Mouse (Mus musculus) hematopoietic stem cell, adult 5-6 weeks (primary cell): Measurements from ENCODE around the gene Rad9b. TPM values are rescaled to one million over a fixed set of nuclear protein-coding genes. Genes with fewer than 3 reads are reported as not detected.

Experiments used
- ATAC-seq, 2 experiments: fragments of 125-278 bp in 1 of 2; replicated peaks in 1 of 2; 2 replicates each; pipeline ENCODE4 v1.8.0; 2016 to 2017; ENCODE audit warnings: inconsistent platforms in 2 of 2, mild to moderate bottlenecking in 2 of 2, moderate number of reproducible peaks in 2 of 2, low read depth in 1 of 2, moderate TSS enrichment in 1 of 2; ENCODE audit not compliant: low FRiP score in 2 of 2, poor library complexity in 2 of 2, severe bottlenecking in 2 of 2, insufficient read depth in 1 of 2, low TSS enrichment in 1 of 2
- total RNA-seq: library from RNA; stranded (forward); fragments of 172-1452, 232-1000 nt; gene quantifications from 2 replicates; pipeline ENCODE4 v1.2.3, GENCODE M21; 2017

The Rad9b gene
- total RNA-seq, 1 experiment from 2014 or later: 14.4 TPM

DNA sequence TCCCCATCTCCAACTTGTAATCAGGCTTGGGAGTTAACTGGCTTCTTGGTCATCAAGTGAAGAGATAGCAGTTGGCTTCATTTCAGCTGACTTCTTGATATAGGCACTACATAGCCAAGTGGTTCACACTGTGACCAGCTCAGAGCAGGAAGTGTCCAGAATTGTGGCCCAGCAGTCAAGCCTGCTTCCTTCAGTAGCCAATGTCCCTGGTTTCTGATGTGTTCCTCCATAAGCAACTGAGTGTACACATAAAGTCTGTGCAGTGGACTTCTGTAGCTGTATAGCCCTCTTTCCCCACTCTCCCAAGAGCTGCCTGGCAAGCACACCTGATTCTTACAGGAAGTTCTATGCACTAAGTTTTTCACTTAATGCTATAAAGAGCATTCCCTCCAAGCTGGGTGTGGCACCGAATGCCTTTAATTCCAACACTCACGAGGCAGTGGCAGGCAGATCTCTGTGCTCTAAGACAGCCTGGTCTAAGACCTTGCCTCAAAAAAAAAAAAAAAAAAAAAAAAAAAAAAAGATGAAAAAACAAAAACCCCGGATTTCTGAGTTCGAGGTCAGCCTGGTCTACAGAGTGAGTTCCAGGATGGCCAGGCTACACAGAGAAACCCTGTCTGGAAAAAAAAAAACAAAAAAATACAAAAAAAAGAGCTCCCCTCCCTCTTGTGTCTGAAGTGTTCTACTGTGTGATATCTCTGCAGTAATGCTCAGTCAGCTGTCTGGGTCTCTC lies 23.2 kb upstream of the Rad9b start:
- ATAC-seq: no peak

DNA sequence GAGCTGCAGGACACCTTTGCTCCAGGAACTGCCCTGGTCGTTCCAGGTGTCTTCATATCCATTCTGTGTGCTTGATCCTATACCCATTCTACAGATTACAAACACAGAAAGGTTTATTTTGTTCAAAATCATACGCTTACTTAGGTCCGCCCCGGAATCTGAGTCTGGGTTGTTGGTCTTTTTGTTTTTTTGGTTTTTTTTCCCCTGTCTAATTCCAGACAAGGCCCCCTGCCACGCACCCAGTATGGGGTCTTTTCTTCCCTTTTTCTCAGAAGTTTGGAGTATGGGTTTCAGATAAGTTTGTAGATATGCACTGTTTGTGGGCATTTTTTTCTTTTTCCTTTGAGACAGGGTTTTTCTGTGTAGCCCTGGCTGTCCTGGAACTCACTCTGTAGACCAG lies 18.8 kb upstream of the Rad9b start:
- ATAC-seq: no peak

DNA sequence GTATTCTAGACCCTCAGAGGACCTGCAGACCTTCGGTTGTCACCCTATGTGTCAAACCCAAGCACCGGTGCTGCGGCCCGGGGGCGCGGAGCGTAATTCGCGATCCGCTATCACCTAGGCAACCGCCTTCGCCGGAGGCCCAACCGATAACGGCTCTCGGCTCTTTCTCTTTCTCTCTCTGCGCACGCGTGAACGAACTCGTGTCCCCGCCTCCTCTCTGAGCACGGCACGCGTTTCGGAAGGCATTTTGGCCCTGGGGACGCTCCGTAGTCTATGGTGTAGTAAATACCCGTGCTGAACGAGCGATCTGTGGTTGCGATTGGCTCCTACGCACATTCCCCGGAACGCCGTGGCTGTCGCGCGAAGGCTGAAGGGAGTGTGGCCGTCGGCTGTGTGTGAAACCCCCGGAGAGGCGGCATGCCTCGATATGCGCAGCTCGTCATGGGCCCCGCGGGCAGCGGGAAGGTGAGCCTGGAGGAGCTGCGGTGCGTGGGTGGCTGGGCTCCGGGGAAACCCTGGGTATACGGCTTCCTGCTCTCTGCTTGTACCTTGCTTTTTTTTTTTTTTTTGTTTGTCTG lies 18.2 kb upstream of the Rad9b start, which contains the start of gene Fam216a:
Fam216a (minus strand) TSS at position 173 of the 578 bp plus-strand sequence.
- ATAC-seq: peak; percentile 96 to 97

DNA sequence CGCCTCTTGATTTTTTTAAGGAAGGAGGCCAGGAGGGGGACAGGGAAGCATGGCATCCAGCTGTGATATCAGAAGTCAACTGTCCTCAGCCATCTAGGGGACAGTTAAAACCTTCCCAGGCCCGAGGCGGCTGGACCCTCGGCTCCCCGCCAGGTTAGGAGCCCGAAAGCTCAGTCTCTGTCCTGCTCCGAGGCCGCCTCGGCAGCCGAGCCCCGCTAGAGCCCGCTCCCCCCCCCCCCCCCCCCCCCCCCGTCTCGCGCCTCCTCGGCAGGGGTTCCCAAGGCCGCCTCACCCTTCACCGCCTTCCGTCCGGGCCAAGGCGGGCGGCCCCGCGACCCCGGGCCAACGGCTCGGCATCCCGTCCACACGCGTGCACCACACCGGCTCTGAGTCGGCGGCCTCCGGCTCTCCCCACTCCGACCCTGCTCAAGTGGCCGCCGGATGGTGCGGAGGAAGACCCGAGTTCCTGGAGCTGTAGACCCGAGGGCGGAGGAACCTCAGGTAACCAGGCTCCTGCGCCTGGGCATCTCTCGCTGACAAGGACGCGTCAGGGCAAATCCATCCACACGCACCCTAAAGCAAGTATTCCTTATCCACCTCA lies 17.7 kb upstream of the Rad9b start, which contains the start of gene Gpn3:
Gpn3 (plus strand) TSS at position 286 of the 601 bp plus-strand sequence.
- peak; percentile 51 to 59 for ATAC-seq

DNA sequence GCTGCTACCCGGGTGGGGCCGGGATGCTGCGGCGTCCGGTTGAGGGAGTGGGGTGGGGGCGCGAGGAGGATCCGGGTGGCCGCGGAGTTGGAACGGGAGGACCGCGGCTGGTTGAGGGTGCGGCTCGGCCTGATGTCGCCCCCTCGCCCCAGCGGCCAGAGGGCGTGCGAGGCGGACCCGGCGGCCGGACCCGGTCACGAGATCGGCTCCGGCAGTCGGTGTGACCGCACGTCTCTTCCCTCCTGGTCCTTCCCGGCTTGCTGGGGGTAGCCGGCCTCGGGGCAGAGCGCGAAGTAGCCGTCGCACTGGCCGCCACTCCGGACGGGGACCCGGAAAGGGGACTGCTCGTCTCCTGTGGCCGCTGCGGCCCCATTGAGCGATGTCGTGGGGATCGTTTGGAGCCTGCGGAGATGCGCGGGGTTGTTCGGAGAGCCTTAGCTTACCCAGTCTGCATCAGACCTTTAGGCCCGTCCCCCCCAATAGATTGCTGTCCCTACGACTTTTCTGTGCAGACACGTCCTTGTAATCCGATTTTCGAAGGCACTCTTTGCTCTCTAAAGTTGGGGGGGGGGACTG lies 547 bp upstream of the Rad9b start:
- ATAC-seq: peak in 1 of 2 experiments; percentile 8; a peak in 1 of 4 replicates

DNA sequence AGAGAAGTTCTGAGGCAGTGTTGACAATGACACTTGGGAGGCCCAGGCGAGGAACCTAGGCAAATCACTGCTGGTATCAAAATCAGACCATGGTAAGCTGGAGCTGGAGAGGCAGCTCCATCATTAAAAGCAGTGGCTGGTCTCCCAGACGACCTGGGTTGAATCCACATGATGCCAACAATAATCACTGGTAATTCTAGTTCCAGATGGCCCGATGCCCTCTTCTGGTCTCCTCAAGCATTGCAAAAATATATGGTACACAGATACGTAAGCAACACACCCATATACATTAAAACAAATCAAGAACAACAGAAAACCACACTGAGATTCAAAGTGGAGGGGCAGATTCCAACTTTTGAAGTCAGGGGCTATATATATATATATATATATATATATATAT lies 8.3 kb downstream of the Rad9b start:
- ATAC-seq: no peak

DNA sequence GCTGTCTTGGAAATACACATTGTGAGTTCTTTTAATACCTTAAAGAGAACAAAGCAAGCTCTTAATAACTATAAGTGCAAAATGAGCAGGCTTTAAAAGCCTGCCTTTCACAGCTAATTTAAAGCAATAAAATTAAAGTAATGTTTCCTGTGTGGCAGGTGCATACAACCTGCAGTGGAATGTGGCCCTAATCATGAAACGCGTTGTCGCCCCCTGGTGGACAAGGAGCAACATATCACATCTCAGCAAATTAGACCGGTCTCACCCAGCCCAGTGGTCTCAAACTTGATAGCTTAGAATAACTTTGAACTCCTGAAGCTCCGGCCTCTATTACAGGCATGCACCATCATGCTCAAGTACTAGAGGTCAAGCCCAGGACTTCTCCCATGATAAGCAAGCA lies 9.8 kb downstream of the Rad9b start:
- ATAC-seq: peak; percentile 76 to 82; a peak in 3 of 4 replicates

DNA sequence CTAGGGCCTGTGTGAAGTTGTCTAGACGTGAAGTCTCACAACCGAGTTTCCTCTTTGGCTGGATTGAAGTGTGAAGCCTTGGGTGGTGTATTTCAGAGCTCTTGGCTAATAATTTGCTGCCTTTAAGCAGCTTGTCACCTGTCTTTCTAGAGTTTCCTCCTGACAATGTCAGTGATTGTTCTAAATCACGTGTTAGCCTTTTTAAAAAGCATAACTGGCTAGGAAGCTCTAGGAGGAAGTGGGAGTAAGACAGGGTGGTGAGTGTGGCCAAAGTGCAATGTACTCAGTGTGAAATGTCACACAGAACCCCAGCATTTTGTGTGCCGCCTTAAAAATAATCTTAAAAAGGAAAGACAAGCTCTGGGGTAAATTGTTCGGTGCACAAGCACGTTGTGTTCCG lies 10.3 kb downstream of the Rad9b start:
- ATAC-seq: no peak

DNA sequence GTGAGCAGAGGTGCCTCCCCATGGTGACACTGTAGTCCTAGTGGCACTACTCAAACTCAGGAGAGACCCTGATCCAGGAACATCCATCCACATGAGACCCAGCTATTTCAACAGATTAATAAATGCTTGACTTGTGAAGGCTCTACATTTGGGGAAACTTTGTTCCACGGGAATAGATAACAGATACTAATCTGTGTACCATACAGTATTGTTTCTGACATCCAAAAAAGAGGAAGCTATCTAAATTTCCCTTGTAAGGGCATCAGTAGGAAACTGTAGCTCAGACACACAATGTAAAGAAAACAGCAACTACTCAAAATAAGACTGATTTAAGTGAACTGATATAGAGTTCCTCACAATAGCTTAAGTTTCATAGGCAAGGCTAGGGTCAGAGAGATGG lies 11.2 kb downstream of the Rad9b start:
- no peak for ATAC-seq

DNA sequence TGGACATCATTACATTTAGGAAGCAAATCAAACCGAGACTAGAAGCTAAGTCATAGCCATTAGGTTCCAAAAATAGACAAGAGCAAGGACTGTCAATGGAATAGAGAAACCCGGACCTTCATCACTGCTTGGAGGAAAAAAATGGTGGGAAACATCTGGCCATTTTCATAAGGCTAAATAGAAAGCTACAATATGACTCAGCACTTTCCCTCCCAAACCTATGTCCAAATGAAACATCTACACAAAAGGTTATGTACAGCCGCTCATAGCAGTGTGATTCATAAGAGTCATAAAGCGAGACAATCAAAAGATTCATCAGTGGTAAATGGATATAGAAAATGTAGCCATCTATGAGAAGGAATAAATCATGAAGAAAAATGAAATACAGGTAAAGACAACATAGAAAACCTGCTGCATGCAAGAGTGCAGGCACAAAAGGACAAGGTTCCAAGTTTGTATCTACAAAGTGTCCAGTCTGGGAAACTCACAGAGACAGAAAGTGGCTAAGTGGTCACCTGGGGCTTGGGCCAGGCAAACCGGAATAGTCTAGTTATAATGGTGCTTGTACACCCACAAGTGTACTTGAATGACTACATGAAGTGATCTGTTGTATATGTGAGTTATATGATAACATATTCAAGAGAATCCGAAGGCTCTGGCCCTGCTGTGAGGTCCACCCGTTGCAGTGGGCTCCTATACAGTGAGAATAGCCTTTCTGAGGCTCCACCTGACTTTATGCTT lies 17.3 kb downstream of the Rad9b start:
- no peak for ATAC-seq

DNA sequence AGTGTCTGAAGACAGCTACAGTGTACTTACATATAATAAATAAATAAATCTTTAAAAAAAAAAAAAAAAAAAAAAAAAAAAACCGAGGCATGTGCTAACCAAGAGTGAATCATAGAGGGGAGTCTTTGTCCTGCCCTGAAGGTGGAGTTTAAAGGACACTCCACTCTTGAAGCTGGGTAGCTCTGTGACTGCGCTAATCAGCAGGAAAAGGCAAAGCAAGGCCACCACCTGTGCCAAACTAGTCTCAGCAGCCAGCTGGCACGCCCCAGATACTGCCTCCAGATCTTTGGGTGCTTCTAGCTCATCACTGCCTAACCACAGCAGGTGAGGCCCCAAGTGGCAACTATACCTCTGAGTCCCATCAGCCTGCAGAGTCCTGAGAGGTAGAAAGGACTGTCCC lies 19.4 kb downstream of the Rad9b start:
- no peak for ATAC-seq

DNA sequence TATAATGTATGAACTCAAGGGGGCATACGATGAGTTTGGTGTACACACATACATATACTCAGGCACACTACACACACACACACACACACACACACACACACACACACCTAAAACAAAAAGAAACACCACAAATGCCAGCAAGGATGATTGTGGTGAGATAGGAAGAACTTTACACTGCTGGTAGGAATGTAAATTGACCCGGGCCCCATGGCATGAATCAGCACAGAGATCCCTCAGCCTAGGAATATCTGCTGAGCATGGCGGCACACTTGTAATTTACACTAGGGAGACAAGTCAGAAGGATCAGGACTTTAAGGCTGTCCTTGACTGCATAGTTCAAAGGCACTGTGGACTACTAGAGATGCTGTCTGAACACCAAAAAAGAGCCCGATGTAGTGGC lies 23.8 kb downstream of the Rad9b start:
- no peak for ATAC-seq

DNA sequence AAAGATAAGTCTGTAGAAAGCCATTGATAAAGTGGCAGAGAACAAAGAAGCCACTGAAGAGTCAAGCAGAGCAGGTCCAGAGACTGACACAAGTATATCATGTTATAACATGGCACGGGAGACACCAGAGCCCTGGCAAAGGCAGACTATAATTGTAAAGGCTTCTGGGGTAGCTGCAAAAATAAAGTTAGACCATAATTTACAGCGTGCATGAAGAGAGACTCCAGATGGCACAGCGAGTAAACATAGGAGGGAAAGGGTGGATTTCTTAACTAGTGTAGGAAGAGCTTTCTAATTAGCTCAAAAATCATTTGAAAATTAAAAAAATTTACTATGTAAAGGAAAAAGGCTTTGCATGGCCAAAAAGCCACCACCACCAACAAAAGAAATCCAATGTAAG lies 26.8 kb downstream of the Rad9b start:
- no peak for ATAC-seq

DNA sequence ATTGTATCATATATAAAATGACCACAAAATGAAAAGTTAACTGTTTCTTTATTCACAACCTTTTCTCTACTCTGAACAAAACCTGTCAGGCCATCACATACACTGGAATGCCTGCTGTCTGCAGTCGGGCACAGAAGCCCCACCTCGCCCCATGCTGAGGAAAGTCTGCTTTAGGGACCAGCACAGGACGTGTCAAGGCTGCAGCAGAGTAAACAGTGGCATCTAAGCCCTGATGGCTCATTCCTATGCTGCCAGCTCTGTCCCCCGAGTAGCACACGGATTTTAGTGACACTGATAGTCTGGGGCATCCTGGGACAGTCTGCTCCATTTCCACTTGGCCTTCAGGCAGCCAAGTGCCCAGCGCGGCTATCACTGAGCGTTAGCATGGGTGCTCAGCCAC lies 28.6 kb downstream of the Rad9b start:
- ATAC-seq: no peak

DNA sequence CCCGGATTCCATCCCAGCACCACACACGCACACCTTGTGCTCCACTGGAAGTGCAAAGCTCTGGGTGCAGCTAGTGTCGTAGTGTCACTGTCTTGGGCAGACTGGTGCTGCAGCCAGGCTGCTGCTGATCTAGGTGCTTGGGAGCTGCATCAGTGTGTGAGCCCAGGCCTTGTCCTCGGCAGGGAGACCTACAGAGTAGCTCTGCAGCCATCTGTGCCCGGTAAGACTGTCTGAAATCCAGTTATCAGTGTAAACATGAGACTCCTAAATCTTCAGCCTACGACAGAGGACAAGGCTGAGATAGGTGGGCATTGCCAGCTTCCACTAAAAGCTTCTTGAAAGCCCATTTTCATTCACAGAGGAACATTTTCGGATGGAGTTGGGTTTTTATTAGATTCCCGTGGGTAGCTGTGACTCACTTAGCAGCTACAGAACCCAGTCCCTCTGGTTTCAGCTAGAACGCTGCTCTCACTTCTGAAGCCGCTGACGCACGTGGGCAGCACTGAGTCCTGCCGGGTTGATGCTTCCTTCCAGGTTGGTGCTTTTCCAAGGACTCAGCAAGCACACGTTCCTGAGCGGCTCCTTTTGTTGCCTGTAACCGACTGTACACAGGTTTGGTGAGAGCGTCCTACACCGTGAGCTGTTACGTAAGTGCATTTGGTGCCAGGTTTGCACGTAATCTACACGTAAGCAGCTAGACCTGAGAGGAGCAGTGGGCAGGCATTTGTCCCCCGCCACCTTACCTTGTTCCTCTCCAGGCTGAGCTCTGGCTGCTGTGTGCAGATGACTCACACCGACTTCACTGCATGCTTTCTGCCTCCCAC lies 29.2 kb downstream of the Rad9b start:
- no peak for ATAC-seq

DNA sequence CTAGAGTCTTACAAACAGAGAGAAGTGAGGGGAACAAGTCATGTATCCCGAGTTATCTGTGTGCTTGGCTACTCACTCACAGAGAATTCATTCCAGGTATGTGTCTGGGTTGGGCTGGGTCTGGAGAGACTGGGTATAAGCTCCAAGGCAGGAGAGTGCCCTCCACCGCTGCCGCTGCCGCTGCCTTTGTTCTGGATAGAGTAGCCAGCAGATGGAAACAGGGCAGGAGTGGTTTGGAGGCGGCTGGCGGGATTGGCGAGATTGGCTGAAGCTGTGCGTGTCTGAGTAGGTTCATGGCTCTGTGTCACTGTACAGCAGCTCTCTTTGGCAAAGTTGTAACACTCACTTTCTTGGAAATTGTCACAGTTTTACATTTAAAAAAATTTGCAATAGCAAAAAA lies 30.5 kb downstream of the Rad9b start:
- ATAC-seq: no peak

DNA sequence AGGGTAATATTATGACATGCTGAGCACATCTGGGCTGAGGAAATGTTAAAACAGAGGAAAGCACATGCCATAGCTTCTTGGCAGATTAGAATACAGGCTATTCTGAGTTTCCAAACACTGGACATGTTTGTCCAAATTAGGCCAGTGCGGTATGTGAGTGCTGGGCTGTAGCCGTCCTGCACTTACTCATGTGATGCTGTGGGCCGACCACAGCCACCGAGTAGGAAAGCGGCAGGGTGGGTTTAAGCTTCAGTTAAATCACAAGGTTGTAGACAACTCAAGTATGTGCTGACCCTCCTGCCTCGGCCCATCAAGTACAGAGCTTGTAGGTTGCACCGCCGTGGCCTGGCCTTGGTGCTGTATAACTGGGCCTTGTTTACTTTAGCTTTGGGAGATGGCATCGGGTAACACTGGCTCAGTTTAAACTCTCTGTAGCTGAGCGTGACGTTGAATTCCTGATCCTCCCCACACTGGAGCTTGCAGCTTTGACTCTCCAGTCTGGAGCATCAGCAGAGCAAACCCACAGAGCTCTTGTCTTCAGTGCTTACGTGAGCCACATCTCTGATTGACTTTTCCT lies 33.7 kb downstream of the Rad9b start:
- ATAC-seq: no peak
